Mouse (Mus musculus) lung, postnatal 0 days (tissue): Measurements from ENCODE around the gene Tns4. TPM values are rescaled to one million over a fixed set of nuclear protein-coding genes. Genes with fewer than 3 reads are reported as not detected.

Experiments used
- ATAC-seq: fragments of 200-750 bp; cut with Nextera tagmentation; 2 replicates; pipeline ENCODE4 v1.8.0; 2017; ENCODE audit warnings: moderate library complexity
- DNase-seq: peaks from one replicate; pipeline ENCODE4 v3.0.0-alpha.2; 2016; ENCODE audit warnings: low spot score
- H3K27ac ChIP-seq: fragments of 300-500 bp; sonication (generic); 2 replicates; pipeline ENCODE4 v1.5.1; 2014; ENCODE audit warnings: antibody characterized with exemption, mild to moderate bottlenecking, low read length, mixed read lengths
- H3K27me3 ChIP-seq: fragments of 300-500 bp; sonication (generic); replicated peaks from 2 replicates; pipeline ENCODE4 v1.6.1; 2014; ENCODE audit warnings: low read length, mixed read lengths; ENCODE audit not compliant: insufficient read depth
- H3K36me3 ChIP-seq: fragments of 300-500 bp; sonication (generic); 2 replicates; pipeline ENCODE4 v1.6.1; 2014; ENCODE audit warnings: low read length, mixed read lengths; ENCODE audit not compliant: insufficient read depth
- H3K4me1 ChIP-seq: fragments of 300-500 bp; sonication (generic); 2 replicates; pipeline ENCODE4 v1.6.1; 2014; ENCODE audit warnings: antibody characterized with exemption, low read depth, low read length, mixed read lengths; ENCODE audit not compliant: insufficient read depth
- H3K4me2 ChIP-seq: fragments of 300-500 bp; sonication (generic); replicated peaks from 2 replicates; pipeline ENCODE4 v1.6.1; 2014; ENCODE audit warnings: low read depth, mild to moderate bottlenecking, low read length, moderate library complexity, mixed read lengths
- H3K4me3 ChIP-seq: fragments of 300-500 bp; sonication (generic); 2 replicates; pipeline ENCODE4 v1.5.1; 2014; ENCODE audit warnings: low read depth, low read length
- H3K9ac ChIP-seq: fragments of 300-500 bp; sonication (generic); replicated peaks from 2 replicates; pipeline ENCODE4 v1.6.1; 2014; ENCODE audit warnings: low read depth, mild to moderate bottlenecking
- H3K9me3 ChIP-seq: fragments of 300-500 bp; sonication (generic); 2 replicates; pipeline ENCODE4 v1.6.1; 2016; ENCODE audit warnings: low read length, mixed read lengths
- CTCF ChIP-seq: IDR thresholded peaks from 2 replicates; pipeline ENCODE4 v1.5.1; 2016; ENCODE audit warnings: antibody characterized with exemption, mild to moderate bottlenecking
- EP300 ChIP-seq: IDR thresholded peaks from 2 replicates; pipeline ENCODE4 v1.6.1; 2016; ENCODE audit warnings: antibody characterized with exemption, mild to moderate bottlenecking, control low read depth
- WGBS: fragments of 180-500 bp; shearing (Covaris S2); extraction: QIAGEN DNeasy Blood & Tissue Kit; methylation state at CpG from one replicate; pipeline ENCODE4 v1.1.7; 2014; 5-methylcytosine and 5-hydroxymethylcytosine counted together
- polyA plus RNA-seq: library from polyadenylated mRNA; unstranded; fragments of >200 nt; fragmentation: Nextera tagmentation; extraction: Ambion mirVana; gene quantifications from 2 replicates; pipeline ENCODE4 v1.2.1, GENCODE M21; 2015

The Tns4 gene
- polyA plus RNA-seq, 1 experiment from 2014 or later = 0.24 TPM

- Histone ChIP-seq H3K9ac (no peak overlapping the region), H3K4me3 (no peak overlapping the region; the same call in 1 of the 2 replicates), H3K36me3 (no peaks in the 10 kb centered on the region), H3K4me1 (0 out of 2 replicates have a peak, but pooled peaks cover 4% of the 10 kb centered on the region), H3K27ac (no peak overlapping the region), H3K4me2 (no peak overlapping the region), H3K9me3 (no peaks in the 10 kb centered on the region), H3K27me3 (no peaks in the 10 kb centered on the region)
- DNase-seq (no peak), ATAC-seq (no peak)
- WGBS = 64% methylated on average over 5 of the region's 5 CpGs
- TF ChIP-seq EP300 (no peak), CTCF (no peak)
These were observed 66.6 kb downstream of the Tns4 start for GRCm38 (mm10) chr11:99022384-99022933.

DNA sequence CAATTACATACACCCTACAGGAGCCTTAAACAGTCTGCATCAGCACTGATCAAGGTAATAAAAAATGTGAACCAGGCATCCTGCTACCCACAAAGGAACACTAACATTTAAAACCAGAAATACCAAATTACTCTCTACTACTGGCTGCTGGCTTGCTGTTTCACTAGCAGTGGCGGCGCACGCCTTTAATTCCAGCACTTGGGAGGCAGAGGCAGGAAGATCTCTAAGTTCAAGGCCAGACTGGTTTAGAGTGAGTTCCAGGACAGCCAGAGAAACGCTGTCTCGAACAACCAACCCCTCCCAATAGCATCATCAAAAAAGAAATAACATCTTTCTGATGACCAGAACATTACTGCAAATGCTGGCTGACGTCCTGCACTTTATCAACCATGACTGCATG is 69.3 kb downstream of the Tns4 start:
- Histone ChIP-seq H3K27me3 (no peaks in the 10 kb centered on the region), H3K4me2 (no peak overlapping the region), H3K4me3 (no peak overlapping the region), H3K9ac (no peak overlapping the region), H3K4me1 (0 out of 2 replicates have a peak, but pooled peaks cover 4% of the 10 kb centered on the region), H3K36me3 (no peaks in the 10 kb centered on the region), H3K27ac (no peak overlapping the region), H3K9me3 (no peaks in the 10 kb centered on the region)
- 95% methylated on average over 6 of the region's 6 CpGs for WGBS
- ATAC-seq = no peak
- TF ChIP-seq CTCF = no peak
- TF ChIP-seq EP300 = no peak
- no peak for DNase-seq

Other genes starting within 250 kb of the Tns4 start
- 4.0 and 4.1 TPM in 2 replicates for gene Wipf2, start 225.7 kb downstream of the Tns4 start, polyA plus RNA-seq
- 2.5 and 2.6 TPM in 2 replicates for gene Cdc6, start 181.5 kb downstream of the Tns4 start, polyA plus RNA-seq
- gene Rara, start 161.5 kb downstream of the Tns4 start, polyA plus RNA-seq = 26.2 and 28.8 TPM in 2 replicates
- 0.56 and 1.0 TPM in 2 replicates for gene Gjd3, start 106.3 kb downstream of the Tns4 start, polyA plus RNA-seq
- 11.1 and 16.9 TPM in 2 replicates for gene Top2a, start 65.1 kb downstream of the Tns4 start, polyA plus RNA-seq
- gene Igfbp4, start 48.1 kb downstream of the Tns4 start, polyA plus RNA-seq = 416 and 433 TPM in 2 replicates
- 0.50 and 0.69 TPM in 2 replicates for gene Ccr7, start 65.8 kb upstream of the Tns4 start, polyA plus RNA-seq
- gene Smarce1, start 141.7 kb upstream of the Tns4 start, polyA plus RNA-seq = 133 and 136 TPM in 2 replicates
- gene Krt222, start 154.8 kb upstream of the Tns4 start, polyA plus RNA-seq = 0.40 and 0.44 TPM in 2 replicates
- not detected in 2 replicates for gene Krt24, start 196.0 kb upstream of the Tns4 start, polyA plus RNA-seq
- 0.11 and 0.15 TPM in 2 replicates for gene Krt25, start 233.6 kb upstream of the Tns4 start, polyA plus RNA-seq
- gene Krt26, start 248.7 kb upstream of the Tns4 start, polyA plus RNA-seq = not detected in 2 replicates